Mouse (Mus musculus) ES-Bruce4 (cell line): ENCODE data around the gene Coq5. TPM values are rescaled to one million over a fixed set of nuclear protein-coding genes. Genes with fewer than 3 reads are reported as not detected.
A peak's percentile ranks its signal among the peaks of the same experiment; 100 is the strongest.

Experiments
- H3K27ac ChIP-seq: 2 replicates; pipeline ENCODE4 v1.5.1; 2012; ENCODE audit warnings: low read length, inconsistent platforms; ENCODE audit not compliant: insufficient read depth
- H3K27me3 ChIP-seq: 2 replicates; pipeline ENCODE4 v1.6.1; 2012; ENCODE audit warnings: mild to moderate bottlenecking, low read length, inconsistent platforms; ENCODE audit not compliant: control insufficient read depth, poor library complexity, insufficient read depth, severe bottlenecking
- H3K36me3 ChIP-seq: 2 replicates; pipeline ENCODE4 v1.6.1; 2012; ENCODE audit warnings: inconsistent platforms, mild to moderate bottlenecking, low read length, moderate library complexity; ENCODE audit not compliant: control insufficient read depth, poor library complexity, insufficient read depth, severe bottlenecking
- H3K4me1 ChIP-seq: one replicate; pipeline ENCODE4 v1.8.1; 2011; ENCODE audit warnings: low read length; ENCODE audit not compliant: control insufficient read depth, insufficient read depth
- H3K4me3 ChIP-seq: 2 replicates; pipeline ENCODE4 v1.5.1; 2011; ENCODE audit warnings: low read depth, mild to moderate bottlenecking, low read length
- H3K9ac ChIP-seq: 2 replicates; pipeline ENCODE4 v1.6.1; 2012; ENCODE audit warnings: low read depth, mild to moderate bottlenecking, inconsistent platforms; ENCODE audit not compliant: poor library complexity, severe bottlenecking
- H3K9me3 ChIP-seq: replicated peaks from 2 replicates; pipeline ENCODE4 v1.6.1; 2012; ENCODE audit warnings: mild to moderate bottlenecking, low read length, inconsistent platforms; ENCODE audit not compliant: control insufficient read depth, poor library complexity, insufficient read depth, severe bottlenecking
- CTCF ChIP-seq: IDR thresholded peaks from one replicate; pipeline ENCODE4 v1.8.1; 2011; ENCODE audit warnings: low read depth, low read length
- EP300 ChIP-seq: IDR thresholded peaks from 2 replicates; pipeline ENCODE4 v1.6.1; 2011; ENCODE audit warnings: low read depth, low read length; ENCODE audit not compliant: insufficient read depth
- POLR2A ChIP-seq: IDR thresholded peaks from one replicate; pipeline ENCODE4 v1.8.1; 2011; ENCODE audit warnings: low read length; ENCODE audit not compliant: insufficient read depth
- polyA plus RNA-seq: library from polyadenylated mRNA; stranded (reverse); fragments of >200 nt; gene quantifications from 2 replicates; pipeline ENCODE4 v1.2.4, GENCODE M21; 2011; ENCODE audit warnings: low read depth; ENCODE audit not compliant: missing spikeins, insufficient read depth, insufficient read length

The Coq5 gene
- polyA plus RNA-seq, 1 experiment = 28.3 TPM

- H3K9ac ChIP-seq = peak overlapping the region; percentile 98
These were observed 7.3 kb upstream of the Coq5 start for GRCm38 (mm10) chr5:115271931-115272811.

GRCm38 (mm10) chr5:115272812-115273548 is 6.5 kb upstream of the Coq5 start, which contains the start of gene Rnf10:
Rnf10 (minus strand) TSS chr5:115272898.
- Histone ChIP-seq H3K36me3 (peaks cover 23% of the 10 kb centered on the region), H3K4me3 (peak within 1 kb of the TSS; percentile 92), H3K4me1 (peaks cover 3% of the 10 kb centered on the region), H3K9ac (peak within 1 kb of the TSS; percentile 98), H3K27ac (peak within 1 kb of the TSS; percentile 92), H3K27me3 (no peaks in the 10 kb centered on the region), H3K9me3 (no peaks in the 10 kb centered on the region)
- TF ChIP-seq CTCF = no peak
- peak; percentile 94 for TF ChIP-seq POLR2A

More at GRCm38 (mm10) chr5:115271931-115272811, 7.3 kb upstream of the Coq5 start:
- peak overlapping the region; percentile 92 for H3K4me3 ChIP-seq
- H3K9me3 ChIP-seq = no peaks in the 10 kb centered on the region
- H3K27ac ChIP-seq = 0 out of 2 replicates have a peak overlapping the region, but pooled peaks have one; percentile 13
- TF ChIP-seq CTCF (no peak), EP300 (peak; percentile 35; the same call in 1 of the 2 replicates)
- peaks cover 3% of the 10 kb centered on the region for H3K4me1 ChIP-seq
- H3K36me3 ChIP-seq = peaks cover 28% of the 10 kb centered on the region
- no peaks in the 10 kb centered on the region for H3K27me3 ChIP-seq

- H3K4me1 ChIP-seq = peaks cover 3% of the 10 kb centered on the region
- peaks cover 18% of the 10 kb centered on the region for H3K36me3 ChIP-seq
- TF ChIP-seq CTCF (no peak), POLR2A (no peak), EP300 (no peak)
- H3K4me3 ChIP-seq = no peak overlapping the region
- peak overlapping the region; percentile 98 for H3K9ac ChIP-seq
- H3K27me3 ChIP-seq = no peaks in the 10 kb centered on the region
- H3K9me3 ChIP-seq = no peaks in the 10 kb centered on the region
- peak overlapping the region; percentile 92 for H3K27ac ChIP-seq
These were observed 5.8 kb upstream of the Coq5 start for GRCm38 (mm10) chr5:115273549-115274135.

- Histone ChIP-seq H3K9ac (0 out of 2 replicates have a peak overlapping the region, but pooled peaks have one; percentile 98), H3K27ac (no peak overlapping the region), H3K36me3 (peaks cover 16% of the 10 kb centered on the region), H3K9me3 (no peaks in the 10 kb centered on the region), H3K4me3 (no peak overlapping the region), H3K4me1 (peaks cover 3% of the 10 kb centered on the region), H3K27me3 (no peaks in the 10 kb centered on the region)
- TF ChIP-seq POLR2A = no peak
- no peak for TF ChIP-seq EP300
- TF ChIP-seq CTCF = no peak
These were observed 5.1 kb upstream of the Coq5 start for GRCm38 (mm10) chr5:115274353-115274752.

- Histone ChIP-seq H3K36me3 (peaks cover 12% of the 10 kb centered on the region), H3K27me3 (no peaks in the 10 kb centered on the region), H3K4me1 (peaks cover 3% of the 10 kb centered on the region), H3K9me3 (no peaks in the 10 kb centered on the region), H3K4me3 (no peak overlapping the region), H3K9ac (0 out of 2 replicates have a peak overlapping the region, but pooled peaks have one; percentile 33), H3K27ac (peak overlapping the region; percentile 71; the same call in 1 of the 2 replicates)
- TF ChIP-seq CTCF (no peak), POLR2A (no peak), EP300 (no peak)
These were observed 4.7 kb upstream of the Coq5 start for GRCm38 (mm10) chr5:115274771-115275170.
